Mouse (Mus musculus): Measurements from ENCODE around the gene Fzd5. TPM values are rescaled to one million over a fixed set of nuclear protein-coding genes. Genes with fewer than 3 reads are reported as not detected.
A peak's percentile ranks its signal among the peaks of the same experiment; 100 is the strongest.

Fzd5 gene
- polyA plus RNA-seq, 1 experiment from 2014 or later = 2.2 TPM

GRCm38 (mm10) chr1:64681499-64681898 lies 56.1 kb downstream of the Fzd5 start:
- no peak for DNase-seq
- WGBS (ENCODE audit: insufficient replicate concordance) = 19% methylated on average over 3 of the region's 3 CpGs
- Histone ChIP-seq H3K27me3 (no peaks in the 10 kb centered on the region), H3K9ac (peak overlapping the region; percentile 4; the same call in 1 of the 2 replicates), H3K36me3 (no peaks in the 10 kb centered on the region; the same call in 1 of the 2 replicates), H3K4me2 (no peak overlapping the region), H3K4me1 (replicated peaks) (peaks cover 23% of the 10 kb centered on the region), H3K9me3 (replicated peaks) (no peaks in the 10 kb centered on the region), H3K27ac (no peak overlapping the region; the same call in 1 of the 2 replicates), H3K4me3 (replicated peaks) (no peak overlapping the region)
- peak; percentile 77 for ATAC-seq (ENCODE audit: low read depth)

Other genes with a start within 250 kb of the Fzd5 start
- gene Creb1, start 205.1 kb downstream of the Fzd5 start, polyA plus RNA-seq (2015; fragmentation: Nextera tagmentation; extraction: Ambion mirVana) = 11.4 and 15.2 TPM in 2 replicates
- gene Mettl21a, start 120.5 kb downstream of the Fzd5 start, polyA plus RNA-seq (2015; fragmentation: Nextera tagmentation; extraction: Ambion mirVana) = 7.8 and 8.2 TPM in 2 replicates
- gene Ccnyl1, start 47.3 kb downstream of the Fzd5 start, polyA plus RNA-seq (2015; fragmentation: Nextera tagmentation; extraction: Ambion mirVana) = 0.87 and 1.1 TPM in 2 replicates
- 2.0 and 2.1 TPM in 2 replicates for gene Plekhm3, start 219.1 kb upstream of the Fzd5 start, polyA plus RNA-seq (2015; fragmentation: Nextera tagmentation; extraction: Ambion mirVana)